Mouse (Mus musculus) lung, postnatal 0 days (tissue): ENCODE measurements around the gene Arpc2. TPM values are rescaled to one million over a fixed set of nuclear protein-coding genes. Genes with fewer than 3 reads are reported as not detected.

Source experiments
- ATAC-seq: fragments of 200-750 bp; cut with Nextera tagmentation; 2 replicates; pipeline ENCODE4 v1.8.0; 2017; ENCODE audit warnings: moderate library complexity
- DNase-seq: peaks from one replicate; pipeline ENCODE4 v3.0.0-alpha.2; 2016; ENCODE audit warnings: low spot score
- H3K27ac ChIP-seq: fragments of 300-500 bp; sonication (generic); 2 replicates; pipeline ENCODE4 v1.5.1; 2014; ENCODE audit warnings: antibody characterized with exemption, mild to moderate bottlenecking, low read length, mixed read lengths
- H3K27me3 ChIP-seq: fragments of 300-500 bp; sonication (generic); replicated peaks from 2 replicates; pipeline ENCODE4 v1.6.1; 2014; ENCODE audit warnings: low read length, mixed read lengths; ENCODE audit not compliant: insufficient read depth
- H3K36me3 ChIP-seq: fragments of 300-500 bp; sonication (generic); 2 replicates; pipeline ENCODE4 v1.6.1; 2014; ENCODE audit warnings: low read length, mixed read lengths; ENCODE audit not compliant: insufficient read depth
- H3K4me1 ChIP-seq: fragments of 300-500 bp; sonication (generic); 2 replicates; pipeline ENCODE4 v1.6.1; 2014; ENCODE audit warnings: antibody characterized with exemption, low read depth, low read length, mixed read lengths; ENCODE audit not compliant: insufficient read depth
- H3K4me2 ChIP-seq: fragments of 300-500 bp; sonication (generic); replicated peaks from 2 replicates; pipeline ENCODE4 v1.6.1; 2014; ENCODE audit warnings: low read depth, mild to moderate bottlenecking, low read length, moderate library complexity, mixed read lengths
- H3K4me3 ChIP-seq: fragments of 300-500 bp; sonication (generic); 2 replicates; pipeline ENCODE4 v1.5.1; 2014; ENCODE audit warnings: low read depth, low read length
- H3K9ac ChIP-seq: fragments of 300-500 bp; sonication (generic); replicated peaks from 2 replicates; pipeline ENCODE4 v1.6.1; 2014; ENCODE audit warnings: low read depth, mild to moderate bottlenecking
- H3K9me3 ChIP-seq: fragments of 300-500 bp; sonication (generic); 2 replicates; pipeline ENCODE4 v1.6.1; 2016; ENCODE audit warnings: low read length, mixed read lengths
- CTCF ChIP-seq: IDR thresholded peaks from 2 replicates; pipeline ENCODE4 v1.5.1; 2016; ENCODE audit warnings: antibody characterized with exemption, mild to moderate bottlenecking
- EP300 ChIP-seq: IDR thresholded peaks from 2 replicates; pipeline ENCODE4 v1.6.1; 2016; ENCODE audit warnings: antibody characterized with exemption, mild to moderate bottlenecking, control low read depth
- WGBS: fragments of 180-500 bp; shearing (Covaris S2); extraction: QIAGEN DNeasy Blood & Tissue Kit; methylation state at CpG from one replicate; pipeline ENCODE4 v1.1.7; 2014; 5-methylcytosine and 5-hydroxymethylcytosine counted together
- polyA plus RNA-seq: library from polyadenylated mRNA; unstranded; fragments of >200 nt; fragmentation: Nextera tagmentation; extraction: Ambion mirVana; gene quantifications from 2 replicates; pipeline ENCODE4 v1.2.1, GENCODE M21; 2015

Arpc2 gene
- polyA plus RNA-seq, 1 experiment from 2014 or later, result 465 TPM

GRCm38 (mm10) chr1:74240832-74241231 lies 4.9 kb downstream of the Arpc2 start:
- no peak overlapping the region for H3K4me2 ChIP-seq
- ATAC-seq, result no peak
- H3K9me3 ChIP-seq, result no peaks in the 10 kb centered on the region
- 53% methylated on average over 4 of the region's 4 CpGs for WGBS
- no peaks in the 10 kb centered on the region for H3K27me3 ChIP-seq
- TF ChIP-seq CTCF (no peak), EP300 (no peak)
- H3K36me3 ChIP-seq, result no peaks in the 10 kb centered on the region
- peaks cover 16% of the 10 kb centered on the region; the same call in 1 of the 2 replicates for H3K4me1 ChIP-seq
- no peak overlapping the region for H3K4me3 ChIP-seq
- DNase-seq, result no peak
- no peak overlapping the region for H3K9ac ChIP-seq
- peak overlapping the region; percentile 68 for H3K27ac ChIP-seq

DNA sequence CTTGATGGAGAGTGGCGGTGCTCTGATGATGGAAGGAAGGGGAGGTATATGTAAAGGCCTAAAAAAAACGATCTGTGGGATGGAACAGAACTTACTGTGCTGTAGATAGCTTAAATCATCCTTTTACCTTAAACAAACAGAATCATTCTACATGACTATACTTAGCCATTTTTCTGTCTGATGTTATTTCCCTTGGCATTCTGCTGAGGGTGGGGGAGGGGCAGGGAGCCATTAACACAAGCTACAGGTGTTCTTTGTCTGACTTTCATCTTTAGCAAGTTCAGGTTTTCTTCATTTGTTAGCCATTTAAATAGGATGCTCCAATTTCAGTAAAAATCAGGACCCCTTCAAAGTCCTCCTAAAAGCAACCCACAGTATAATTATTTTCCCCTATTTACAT lies 9.6 kb downstream of the Arpc2 start:
- peaks cover 15% of the 10 kb centered on the region; the same call in 1 of the 2 replicates for H3K4me1 ChIP-seq
- no peak overlapping the region for H3K9ac ChIP-seq
- no peak overlapping the region for H3K4me2 ChIP-seq
- no peaks in the 10 kb centered on the region for H3K36me3 ChIP-seq
- TF ChIP-seq CTCF (no peak), EP300 (no peak)
- DNase-seq (no peak), ATAC-seq (no peak)
- H3K4me3 ChIP-seq, result no peak overlapping the region
- H3K9me3 ChIP-seq, result no peaks in the 10 kb centered on the region
- no peak overlapping the region for H3K27ac ChIP-seq
- WGBS, result 67% methylated on average over 2 of the region's 2 CpGs
- no peaks in the 10 kb centered on the region for H3K27me3 ChIP-seq

- Histone ChIP-seq H3K4me2 (no peak overlapping the region), H3K27ac (peak overlapping the region; percentile 81), H3K36me3 (peaks cover 15% of the 10 kb centered on the region; the same call in 1 of the 2 replicates), H3K4me3 (no peak overlapping the region), H3K9me3 (no peaks in the 10 kb centered on the region), H3K4me1 (peaks cover 9% of the 10 kb centered on the region; the same call in 1 of the 2 replicates), H3K27me3 (no peaks in the 10 kb centered on the region), H3K9ac (no peak overlapping the region)
- WGBS, result 21% methylated on average over 1 of the region's 1 CpGs
- TF ChIP-seq EP300, result 0 out of 2 replicates have a peak, but pooled peaks have one; percentile 38
- no peak for TF ChIP-seq CTCF
- DNase-seq, result peak; percentile 90
- peak; percentile 89 for ATAC-seq
These were observed 12.9 kb downstream of the Arpc2 start for GRCm38 (mm10) chr1:74248799-74249198.

DNA sequence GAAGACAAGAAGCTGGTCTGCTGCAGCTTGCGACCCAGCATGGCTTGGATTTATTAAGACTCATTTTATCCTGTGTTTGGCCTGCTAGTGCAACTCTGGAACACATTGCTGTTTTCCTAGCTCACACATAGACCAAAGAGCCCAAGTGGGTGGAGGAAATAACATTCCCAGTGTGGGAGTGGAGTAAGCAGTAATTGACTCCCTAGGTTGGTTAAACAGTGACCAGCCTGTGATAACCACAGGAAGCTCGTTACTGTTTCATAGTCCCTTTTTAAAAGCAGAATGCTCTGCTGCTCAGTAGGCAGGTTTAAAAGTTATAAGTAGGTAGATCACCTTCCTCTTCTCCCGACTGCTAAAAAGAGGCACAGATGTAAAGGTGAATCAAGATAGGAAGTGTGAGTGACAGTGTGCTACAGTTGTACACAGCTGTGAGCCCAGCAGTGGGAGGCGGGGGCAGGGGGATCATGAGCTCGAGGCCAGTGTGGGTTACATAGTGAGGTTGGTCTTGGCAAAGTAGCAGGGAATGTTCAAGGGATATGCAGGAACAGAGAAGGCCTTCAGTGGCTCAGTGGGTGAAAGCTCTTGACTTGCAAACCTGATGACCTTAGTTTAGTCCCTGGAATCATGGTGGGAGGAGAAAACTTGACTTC lies 13.6 kb downstream of the Arpc2 start:
- Histone ChIP-seq H3K9ac (no peak overlapping the region), H3K9me3 (no peaks in the 10 kb centered on the region), H3K36me3 (peaks cover 21% of the 10 kb centered on the region; the same call in 1 of the 2 replicates), H3K27me3 (no peaks in the 10 kb centered on the region), H3K4me3 (no peak overlapping the region), H3K4me1 (peaks cover 9% of the 10 kb centered on the region; the same call in 1 of the 2 replicates), H3K27ac (peak overlapping the region; percentile 81), H3K4me2 (no peak overlapping the region)
- TF ChIP-seq CTCF, result no peak
- no peak for TF ChIP-seq EP300
- DNase-seq, result peak; percentile 49
- peak; percentile 82 for ATAC-seq
- WGBS, result 60% methylated on average over 5 of the region's 5 CpGs

GRCm38 (mm10) chr1:74250096-74250495 lies 14.2 kb downstream of the Arpc2 start:
- DNase-seq (no peak), ATAC-seq (no peak)
- Histone ChIP-seq H3K9me3 (no peaks in the 10 kb centered on the region), H3K9ac (no peak overlapping the region), H3K36me3 (peaks cover 25% of the 10 kb centered on the region; the same call in 1 of the 2 replicates), H3K27ac (peak overlapping the region; percentile 81), H3K4me1 (peaks cover 9% of the 10 kb centered on the region; the same call in 1 of the 2 replicates), H3K4me2 (no peak overlapping the region), H3K27me3 (no peaks in the 10 kb centered on the region), H3K4me3 (no peak overlapping the region)
- TF ChIP-seq EP300 (no peak), CTCF (no peak)
- WGBS, result 84% methylated on average over 4 of the region's 4 CpGs

- peaks cover 56% of the 10 kb centered on the region for H3K36me3 ChIP-seq
- no peak for TF ChIP-seq CTCF
- no peak for TF ChIP-seq EP300
- no peak overlapping the region for H3K9ac ChIP-seq
- H3K27ac ChIP-seq, result no peak overlapping the region
- H3K9me3 ChIP-seq, result no peaks in the 10 kb centered on the region
- no peak overlapping the region for H3K4me3 ChIP-seq
- ATAC-seq, result no peak
- no peak for DNase-seq
- H3K4me2 ChIP-seq, result no peak overlapping the region
- 96% methylated on average over 8 of the region's 8 CpGs for WGBS
- no peaks in the 10 kb centered on the region for H3K27me3 ChIP-seq
- no peaks in the 10 kb centered on the region for H3K4me1 ChIP-seq
These were observed 19.9 kb downstream of the Arpc2 start for GRCm38 (mm10) chr1:74255704-74256345.
